Mouse (Mus musculus): ENCODE data around the gene Cdh13.
"Not testable (repeated sequence)": the region's sequence is repeated elsewhere in the genome, so short reads cannot be mapped to it uniquely, and the experiment has no call there.

The Cdh13 gene

GRCm38 (mm10) chr8:118701312-118701880 lies 417.9 kb downstream of the Cdh13 start:
- no peak for DNase-seq

- no peak for DNase-seq
These were observed 425.8 kb downstream of the Cdh13 start for GRCm38 (mm10) chr8:118709366-118709765.

- DNase-seq, result no peak
These were observed 428.1 kb downstream of the Cdh13 start for GRCm38 (mm10) chr8:118711631-118712030.

- no peak for DNase-seq
These were observed 429.6 kb downstream of the Cdh13 start for GRCm38 (mm10) chr8:118713111-118713510.

- DNase-seq, result no peak
These were observed 430.1 kb downstream of the Cdh13 start for GRCm38 (mm10) chr8:118713596-118713995.

GRCm38 (mm10) chr8:118722896-118723295 lies 439.4 kb downstream of the Cdh13 start:
- DNase-seq, result no peak

- no peak for DNase-seq
These were observed 442.1 kb downstream of the Cdh13 start for GRCm38 (mm10) chr8:118725651-118726050.

- no peak for DNase-seq
These were observed 458.2 kb downstream of the Cdh13 start for GRCm38 (mm10) chr8:118741781-118742180.

GRCm38 (mm10) chr8:118744991-118745390 lies 461.5 kb downstream of the Cdh13 start:
- no peak for DNase-seq

GRCm38 (mm10) chr8:118748041-118748604 lies 464.6 kb downstream of the Cdh13 start:
- DNase-seq, result no peak

GRCm38 (mm10) chr8:118749191-118749590 lies 465.7 kb downstream of the Cdh13 start:
- DNase-seq, result no peak

- no peak for DNase-seq
These were observed 466.3 kb downstream of the Cdh13 start for GRCm38 (mm10) chr8:118749786-118750185.

GRCm38 (mm10) chr8:118753710-118754109 lies 470.2 kb downstream of the Cdh13 start:
- DNase-seq, result peak; percentile 75

- peak; percentile 35 for DNase-seq
These were observed 470.6 kb downstream of the Cdh13 start for GRCm38 (mm10) chr8:118754119-118754518.

- not testable (repeated sequence) for DNase-seq
These were observed 494.0 kb downstream of the Cdh13 start for GRCm38 (mm10) chr8:118777507-118777906.

GRCm38 (mm10) chr8:118778374-118778773 lies 494.8 kb downstream of the Cdh13 start:
- no peak for DNase-seq

GRCm38 (mm10) chr8:118785646-118786045 lies 502.1 kb downstream of the Cdh13 start:
- no peak for DNase-seq

GRCm38 (mm10) chr8:118789649-118790048 lies 506.1 kb downstream of the Cdh13 start:
- DNase-seq, result peak; percentile 20

- no peak for DNase-seq
These were observed 511.4 kb downstream of the Cdh13 start for GRCm38 (mm10) chr8:118794886-118795285.

- DNase-seq, result no peak
These were observed 513.0 kb downstream of the Cdh13 start for GRCm38 (mm10) chr8:118796491-118796890.

GRCm38 (mm10) chr8:118797127-118797526 lies 513.6 kb downstream of the Cdh13 start:
- no peak for DNase-seq

GRCm38 (mm10) chr8:118803168-118803567 lies 519.6 kb downstream of the Cdh13 start:
- no peak for DNase-seq

GRCm38 (mm10) chr8:118809660-118810059 lies 526.1 kb downstream of the Cdh13 start:
- no peak for DNase-seq

- DNase-seq, result peak; percentile 54
These were observed 531.5 kb downstream of the Cdh13 start for GRCm38 (mm10) chr8:118815055-118815454.

- no peak for DNase-seq
These were observed 543.2 kb downstream of the Cdh13 start for GRCm38 (mm10) chr8:118826761-118827160.
